Mouse (Mus musculus): ENCODE data around the gene Pald1.

GRCm38 (mm10) chr10:61427951-61428350, 44.6 kb upstream of the Pald1 start:
- TF ChIP-seq MAX (IDR thresholded peaks at IDR 0.05) = no peak
- TF ChIP-seq CTCF (IDR thresholded peaks at IDR 0.05; ENCODE audit: control insufficient read depth, insufficient read depth, insufficient read length) = no peak
